8 mouse cellular contexts compared by ENCODE assay signal in genomic region chr11:32498757-32499535, GRCm38 (mm10). TPM values are rescaled to one million over a fixed set of nuclear protein-coding genes. Genes with fewer than 3 reads are reported as not detected.
DNase-seq lines count a peak whose midpoint lies in the region; ATAC-seq lines count a peak whose summit lies in the region.
"Had no signal": no experiment of that assay in that cellular context is flagged by ENCODE, and none has a peak within 500 bp of the region (broad histone marks: within the 10 kb centered on the region; RNA-seq: fewer than 3 reads in every experiment).

No protein-coding gene starts in this region.

- H3K9ac ChIP-seq in midbrain, embryonic 11.5 days (ENCODE audit: low read length) = no peak overlapping the region
- no peak overlapping the region for H3K9ac ChIP-seq in midbrain, embryonic 16.5 days (ENCODE audit: low read depth, low read length)
- no peak overlapping the region for H3K9ac ChIP-seq in liver, embryonic 11.5 days (ENCODE audit: low read depth, low read length)
- H3K9ac ChIP-seq: midbrain, embryonic 12.5 days had no signal

- no peaks in the 10 kb centered on the region for H3K36me3 ChIP-seq in midbrain, embryonic 11.5 days (ENCODE audit: control insufficient read depth, insufficient read depth, low read length)
- H3K36me3 ChIP-seq in midbrain, embryonic 16.5 days (ENCODE audit: control insufficient read depth, insufficient read depth, low read length) = no peaks in the 10 kb centered on the region
- H3K36me3 ChIP-seq in liver, embryonic 11.5 days (ENCODE audit: control insufficient read depth, insufficient read depth, low read length) = no peaks in the 10 kb centered on the region; the same call in 1 of the 2 replicates

- no peak overlapping the region for H3K27ac ChIP-seq in midbrain, embryonic 11.5 days (ENCODE audit: low read depth, low read length)
- H3K27ac ChIP-seq in midbrain, embryonic 16.5 days (ENCODE audit: low read length) = no peak overlapping the region
- H3K27ac ChIP-seq in liver, embryonic 11.5 days (ENCODE audit: low read depth, low read length) = no peak overlapping the region
- H3K27ac ChIP-seq: midbrain, embryonic 12.5 days had no signal

- H3K4me3 ChIP-seq in midbrain, embryonic 11.5 days (ENCODE audit: low read depth, low read length) = no peak overlapping the region
- H3K4me3 ChIP-seq in midbrain, embryonic 16.5 days (ENCODE audit: low read depth, low read length) = no peak overlapping the region
- no peak overlapping the region for H3K4me3 ChIP-seq in liver, embryonic 11.5 days (ENCODE audit: low read depth, low read length)
- H3K4me3 ChIP-seq: midbrain, embryonic 12.5 days had no signal

- no peaks in the 10 kb centered on the region for H3K27me3 ChIP-seq in midbrain, embryonic 11.5 days (ENCODE audit: control insufficient read depth, insufficient read depth, low read length)
- H3K27me3 ChIP-seq in midbrain, embryonic 16.5 days (ENCODE audit: control insufficient read depth, insufficient read depth, low read depth, low read length) = no peaks in the 10 kb centered on the region
- no peaks in the 10 kb centered on the region for H3K27me3 ChIP-seq in liver, embryonic 11.5 days (replicated peaks; ENCODE audit: control insufficient read depth, insufficient read depth, low read length)
- H3K27me3 ChIP-seq: midbrain, embryonic 12.5 days had no signal

- no peaks in the 10 kb centered on the region for H3K9me3 ChIP-seq in midbrain, embryonic 11.5 days (ENCODE audit: control insufficient read depth, low read length)
- no peaks in the 10 kb centered on the region for H3K9me3 ChIP-seq in midbrain, embryonic 16.5 days (replicated peaks; ENCODE audit: control insufficient read depth, low read length, poor library complexity, severe bottlenecking)
- H3K9me3 ChIP-seq in liver, embryonic 11.5 days (ENCODE audit: control insufficient read depth, low read length) = no peaks in the 10 kb centered on the region
- H3K9me3 ChIP-seq: midbrain, embryonic 12.5 days had no signal

- WGBS in midbrain, embryonic 11.5 days = 92% methylated on average over 7 of the region's 7 CpGs
- 73% methylated on average over 7 of the region's 7 CpGs for WGBS in midbrain, embryonic 16.5 days
- 89% methylated on average over 7 of the region's 7 CpGs for WGBS in liver, embryonic 11.5 days

- ATAC-seq in midbrain, embryonic 11.5 days (ENCODE audit: low FRiP score) = no peak
- no peak for ATAC-seq in midbrain, embryonic 16.5 days
- no peak for ATAC-seq in liver, embryonic 11.5 days (replicated peaks; ENCODE audit: low FRiP score)

- peak; percentile 57 for DNase-seq in midbrain, embryonic 11.5 days (ENCODE audit: low spot score, missing footprints)
- peak; percentile 73 to 74 for DNase-seq in cerebellum, adult 18-20 months
- peak; percentile 55 for DNase-seq in gastrocnemius, postnatal 10 days
- peak; percentile 62 for DNase-seq in lung, postnatal 14 days
- no peak for DNase-seq in thymus, postnatal 4 days
- no peak for DNase-seq in liver, embryonic 11.5 days (ENCODE audit: low spot score)

- H3K4me1 ChIP-seq in midbrain, embryonic 11.5 days (ENCODE audit: control insufficient read depth, insufficient read depth, low read length) = no peaks in the 10 kb centered on the region
- H3K4me1 ChIP-seq in midbrain, embryonic 16.5 days (ENCODE audit: control insufficient read depth, insufficient read depth, low read length) = no peaks in the 10 kb centered on the region; the same call in 1 of the 2 replicates
- no peaks in the 10 kb centered on the region for H3K4me1 ChIP-seq in liver, embryonic 11.5 days (replicated peaks; ENCODE audit: control insufficient read depth, insufficient read depth, low read length)
- H3K4me1 ChIP-seq: midbrain, embryonic 12.5 days had no signal

- no peak overlapping the region for H3K4me2 ChIP-seq in midbrain, embryonic 11.5 days
- H3K4me2 ChIP-seq in midbrain, embryonic 16.5 days (ENCODE audit: low read length) = no peak overlapping the region
- H3K4me2 ChIP-seq in liver, embryonic 11.5 days = no peak overlapping the region
- H3K4me2 ChIP-seq: midbrain, embryonic 12.5 days had no signal

RNA-seq across cellular contexts. Expression of gene Efcab9, which starts 32.9 kb away (rescaled TPM):
- polyA plus RNA-seq in midbrain, embryonic 11.5 days (2014; fragmentation: Nextera tagmentation; extraction: Ambion mirVana) = 0.23 TPM in 1 of 2 replicates, not detected in the other
- polyA plus RNA-seq in midbrain, embryonic 16.5 days (2015; fragmentation: Nextera tagmentation; extraction: Ambion mirVana) = not detected in 2 replicates
- total RNA-seq in gastrocnemius, postnatal 10 days (2021) = under 1 TPM in 1 of 2 experiments, not detected in 1; 0.66 TPM
- 0.25 and 0.49 TPM in 2 replicates for polyA plus RNA-seq in liver, embryonic 11.5 days (2014; fragmentation: Nextera tagmentation; extraction: Ambion mirVana)

RNA-seq across cellular contexts. Expression of gene Stk10, which starts 34.2 kb away (rescaled TPM):
- polyA plus RNA-seq in midbrain, embryonic 11.5 days (2014; fragmentation: Nextera tagmentation; extraction: Ambion mirVana) = 0.58 and 0.67 TPM in 2 replicates
- 1.2 and 1.7 TPM in 2 replicates for polyA plus RNA-seq in midbrain, embryonic 16.5 days (2015; fragmentation: Nextera tagmentation; extraction: Ambion mirVana)
- total RNA-seq in gastrocnemius, postnatal 10 days (2021) = 1 to 10 TPM; 5.3 to 8.5 TPM
- 4.8 and 5.8 TPM in 2 replicates for polyA plus RNA-seq in liver, embryonic 11.5 days (2014; fragmentation: Nextera tagmentation; extraction: Ambion mirVana)

RNA-seq across cellular contexts. Expression of gene Ubtd2, which starts 43.8 kb away (rescaled TPM):
- 67.7 and 71.6 TPM in 2 replicates for polyA plus RNA-seq in midbrain, embryonic 11.5 days (2014; fragmentation: Nextera tagmentation; extraction: Ambion mirVana)
- polyA plus RNA-seq in midbrain, embryonic 16.5 days (2015; fragmentation: Nextera tagmentation; extraction: Ambion mirVana) = 43.0 and 46.6 TPM in 2 replicates
- total RNA-seq in gastrocnemius, postnatal 10 days (2021) = 10 to 100 TPM; 30.2 to 34.5 TPM
- polyA plus RNA-seq in liver, embryonic 11.5 days (2014; fragmentation: Nextera tagmentation; extraction: Ambion mirVana) = 21.1 and 23.2 TPM in 2 replicates

Comparison
In these comparisons a context has a peak if more than half of its experiments do, and no peak if none do; other contexts are left out.
1. DNase-seq: peak in midbrain, embryonic 11.5 days (single experiment), cerebellum, adult 18-20 months (2 of 2), gastrocnemius, postnatal 10 days (single experiment) and lung, postnatal 14 days (single experiment); none in thymus, postnatal 4 days (single experiment) and liver, embryonic 11.5 days (single experiment).